Mouse (Mus musculus): ENCODE data around the gene Esr1. TPM values are rescaled to one million over a fixed set of nuclear protein-coding genes. Genes with fewer than 3 reads are reported as not detected.

The Esr1 gene
- polyA plus RNA-seq, 1 experiment, result 0.90 TPM

- Histone ChIP-seq H3K4me3 (ENCODE audit: low read depth, low read length) (no peak overlapping the region), H3K36me3 (ENCODE audit: control insufficient read depth, insufficient read depth, low read length) (no peaks in the 10 kb centered on the region), H3K27me3 (ENCODE audit: control insufficient read depth, insufficient read depth, low read length) (no peaks in the 10 kb centered on the region), H3K4me1 (ENCODE audit: control insufficient read depth, insufficient read depth, insufficient read length, low read length) (no peaks in the 10 kb centered on the region), H3K27ac (ENCODE audit: insufficient read depth, low read depth, low read length) (no peak overlapping the region)
- TF ChIP-seq POLR2A (IDR thresholded peaks at IDR 0.05; ENCODE audit: low read depth, low read length) (no peak), CTCF (IDR thresholded peaks at IDR 0.05; ENCODE audit: extremely low read depth, insufficient read length, insufficient replicate concordance, low read depth, low read length) (no peak)
- WGBS, result 65% methylated on average over 2 of the region's 2 CpGs
These were observed 360.6 kb downstream of the Esr1 start for GRCm38 (mm10) chr10:4972026-4972425.

DNA sequence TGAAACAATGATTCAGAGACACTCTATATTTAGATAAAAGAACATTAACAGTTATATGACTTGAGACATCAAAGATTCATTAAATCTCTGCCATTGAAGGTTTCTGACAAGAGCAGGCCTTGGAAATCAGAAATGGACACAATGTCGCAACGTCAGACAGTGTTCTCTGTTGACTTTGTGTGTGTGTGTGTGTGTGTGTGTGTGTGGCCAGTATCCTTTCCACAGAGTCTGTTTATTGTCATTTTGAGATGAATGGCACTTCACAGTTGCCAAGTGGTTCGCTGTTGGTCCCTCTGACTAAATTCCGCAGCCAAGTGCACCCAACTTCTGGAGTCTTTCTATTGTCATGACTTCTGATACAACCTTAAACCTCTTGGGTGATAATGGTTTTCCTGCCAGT is 362.9 kb downstream of the Esr1 start:
- no peaks in the 10 kb centered on the region for H3K4me1 ChIP-seq (ENCODE audit: control insufficient read depth, insufficient read depth, insufficient read length, low read length)
- no peaks in the 10 kb centered on the region for H3K27me3 ChIP-seq (ENCODE audit: control insufficient read depth, insufficient read depth, low read length)
- 85% methylated on average over 4 of the region's 4 CpGs for WGBS
- TF ChIP-seq CTCF (IDR thresholded peaks at IDR 0.05; ENCODE audit: extremely low read depth, insufficient read length, insufficient replicate concordance, low read depth, low read length) (no peak), POLR2A (IDR thresholded peaks at IDR 0.05; ENCODE audit: low read depth, low read length) (no peak)
- no peak overlapping the region for H3K27ac ChIP-seq (ENCODE audit: insufficient read depth, low read depth, low read length)
- H3K4me3 ChIP-seq (ENCODE audit: low read depth, low read length), result no peak overlapping the region
- H3K36me3 ChIP-seq (ENCODE audit: control insufficient read depth, insufficient read depth, low read length), result no peaks in the 10 kb centered on the region

DNA sequence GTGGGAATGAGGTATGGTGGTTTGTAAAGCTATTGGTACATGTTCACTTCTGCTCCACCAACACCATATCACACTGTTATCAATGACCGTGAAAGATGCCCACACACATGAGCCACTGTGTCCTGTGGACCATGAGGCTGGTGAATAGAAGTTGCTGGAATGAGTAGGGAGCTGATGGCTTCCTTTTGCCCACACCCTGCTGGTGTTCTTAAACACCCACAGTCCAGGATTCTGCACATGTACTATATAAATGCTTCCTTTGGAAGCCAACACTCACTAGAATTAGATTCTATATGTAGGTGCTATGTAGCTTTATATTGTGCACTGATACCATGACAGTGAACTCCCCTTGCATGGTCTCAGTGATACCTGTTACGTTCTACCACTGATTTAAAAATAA is 365.2 kb downstream of the Esr1 start:
- Histone ChIP-seq H3K36me3 (ENCODE audit: control insufficient read depth, insufficient read depth, low read length) (no peaks in the 10 kb centered on the region), H3K4me3 (ENCODE audit: low read depth, low read length) (no peak overlapping the region), H3K27ac (ENCODE audit: insufficient read depth, low read depth, low read length) (no peak overlapping the region), H3K27me3 (ENCODE audit: control insufficient read depth, insufficient read depth, low read length) (no peaks in the 10 kb centered on the region), H3K4me1 (ENCODE audit: control insufficient read depth, insufficient read depth, insufficient read length, low read length) (no peaks in the 10 kb centered on the region)
- 92% methylated on average over 2 of the region's 2 CpGs for WGBS
- TF ChIP-seq POLR2A (IDR thresholded peaks at IDR 0.05; ENCODE audit: low read depth, low read length), result no peak
- TF ChIP-seq CTCF (IDR thresholded peaks at IDR 0.05; ENCODE audit: extremely low read depth, insufficient read length, insufficient replicate concordance, low read depth, low read length), result no peak

DNA sequence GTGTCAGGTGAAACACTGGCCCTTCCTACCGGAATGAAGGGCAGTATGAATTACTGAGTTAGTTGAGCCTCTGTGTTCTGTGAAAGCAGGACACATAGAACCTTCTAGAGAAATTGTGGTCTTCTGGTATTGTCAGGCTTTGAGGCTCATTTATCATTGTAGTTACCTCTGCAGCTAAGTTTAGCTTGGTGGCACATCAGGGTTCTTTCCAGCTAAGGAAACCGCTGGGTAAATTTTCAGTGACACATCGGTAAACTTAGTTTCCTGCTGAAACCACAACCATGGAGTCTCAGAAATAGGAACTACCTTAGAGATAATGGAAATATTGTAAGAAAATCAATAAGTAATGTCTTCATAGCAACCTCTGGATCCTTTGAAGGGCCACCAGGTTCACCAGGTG is 366.0 kb downstream of the Esr1 start:
- H3K4me1 ChIP-seq (ENCODE audit: control insufficient read depth, insufficient read depth, insufficient read length, low read length), result no peaks in the 10 kb centered on the region
- WGBS, result 75% methylated on average over 3 of the region's 3 CpGs
- no peak overlapping the region for H3K4me3 ChIP-seq (ENCODE audit: low read depth, low read length)
- TF ChIP-seq POLR2A (IDR thresholded peaks at IDR 0.05; ENCODE audit: low read depth, low read length), result no peak
- TF ChIP-seq CTCF (IDR thresholded peaks at IDR 0.05; ENCODE audit: extremely low read depth, insufficient read length, insufficient replicate concordance, low read depth, low read length), result no peak
- no peaks in the 10 kb centered on the region for H3K36me3 ChIP-seq (ENCODE audit: control insufficient read depth, insufficient read depth, low read length)
- no peak overlapping the region for H3K27ac ChIP-seq (ENCODE audit: insufficient read depth, low read depth, low read length)
- H3K27me3 ChIP-seq (ENCODE audit: control insufficient read depth, insufficient read depth, low read length), result no peaks in the 10 kb centered on the region

DNA sequence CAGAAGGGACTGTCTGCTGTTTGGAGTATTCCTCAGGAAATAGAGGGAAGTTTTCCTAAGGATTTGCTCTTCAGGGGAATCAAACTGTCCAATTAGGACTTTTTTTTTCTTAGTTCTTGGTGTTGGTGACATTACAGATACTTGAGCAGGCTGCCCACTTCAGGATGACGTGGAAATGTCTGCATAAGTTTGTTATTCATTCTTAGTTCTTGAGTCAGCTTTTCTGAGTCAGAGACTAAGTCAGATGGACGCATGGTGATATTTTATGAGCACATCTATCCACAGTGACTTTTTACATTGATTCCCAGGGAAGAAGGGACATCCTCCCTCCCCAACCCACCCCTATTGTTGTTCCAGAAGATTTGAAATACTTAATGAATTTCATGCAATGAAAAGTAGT is 372.5 kb downstream of the Esr1 start:
- Histone ChIP-seq H3K27me3 (ENCODE audit: control insufficient read depth, insufficient read depth, low read length) (no peaks in the 10 kb centered on the region), H3K27ac (ENCODE audit: insufficient read depth, low read depth, low read length) (no peak overlapping the region), H3K4me3 (ENCODE audit: low read depth, low read length) (no peak overlapping the region), H3K4me1 (ENCODE audit: control insufficient read depth, insufficient read depth, insufficient read length, low read length) (no peaks in the 10 kb centered on the region), H3K36me3 (ENCODE audit: control insufficient read depth, insufficient read depth, low read length) (no peaks in the 10 kb centered on the region)
- 46% methylated on average over 2 of the region's 2 CpGs for WGBS
- no peak for TF ChIP-seq CTCF (IDR thresholded peaks at IDR 0.05; ENCODE audit: extremely low read depth, insufficient read length, insufficient replicate concordance, low read depth, low read length)
- no peak for TF ChIP-seq POLR2A (IDR thresholded peaks at IDR 0.05; ENCODE audit: low read depth, low read length)

GRCm38 (mm10) chr10:4993802-4994201 is 382.4 kb downstream of the Esr1 start:
- TF ChIP-seq POLR2A (IDR thresholded peaks at IDR 0.05; ENCODE audit: low read depth, low read length) (no peak), CTCF (IDR thresholded peaks at IDR 0.05; ENCODE audit: extremely low read depth, insufficient read length, insufficient replicate concordance, low read depth, low read length) (no peak)
- Histone ChIP-seq H3K36me3 (ENCODE audit: control insufficient read depth, insufficient read depth, low read length) (no peaks in the 10 kb centered on the region), H3K4me3 (ENCODE audit: low read depth, low read length) (no peak overlapping the region), H3K4me1 (ENCODE audit: control insufficient read depth, insufficient read depth, insufficient read length, low read length) (no peaks in the 10 kb centered on the region), H3K27ac (ENCODE audit: insufficient read depth, low read depth, low read length) (no peak overlapping the region), H3K27me3 (ENCODE audit: control insufficient read depth, insufficient read depth, low read length) (no peaks in the 10 kb centered on the region)
- WGBS, result 28% methylated on average over 3 of the region's 3 CpGs

DNA sequence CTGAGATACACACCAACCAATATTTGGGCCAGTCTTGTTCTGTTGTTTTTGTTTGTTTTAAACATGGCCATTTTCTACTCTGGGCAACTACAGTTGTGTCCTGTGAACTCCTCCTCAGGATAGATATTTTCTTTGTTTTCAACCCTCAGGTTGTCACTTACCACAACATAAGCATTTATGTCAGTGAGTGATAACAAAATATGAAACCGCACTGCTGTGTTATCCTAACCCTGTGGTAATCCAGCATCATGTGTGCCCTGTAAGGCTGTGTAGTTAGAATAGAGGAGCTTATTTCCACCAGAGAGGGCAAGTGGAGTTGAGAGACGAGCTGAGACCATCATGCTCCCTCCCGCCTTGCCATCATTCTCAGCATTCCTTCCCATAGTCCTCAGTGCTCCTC is 385.2 kb downstream of the Esr1 start:
- no peak overlapping the region for H3K4me3 ChIP-seq (ENCODE audit: low read depth, low read length)
- WGBS, result 81% methylated on average over 3 of the region's 3 CpGs
- TF ChIP-seq CTCF (IDR thresholded peaks at IDR 0.05; ENCODE audit: extremely low read depth, insufficient read length, insufficient replicate concordance, low read depth, low read length), result no peak
- no peak for TF ChIP-seq POLR2A (IDR thresholded peaks at IDR 0.05; ENCODE audit: low read depth, low read length)
- no peak overlapping the region for H3K27ac ChIP-seq (ENCODE audit: insufficient read depth, low read depth, low read length)
- H3K36me3 ChIP-seq (ENCODE audit: control insufficient read depth, insufficient read depth, low read length), result no peaks in the 10 kb centered on the region
- no peaks in the 10 kb centered on the region for H3K27me3 ChIP-seq (ENCODE audit: control insufficient read depth, insufficient read depth, low read length)
- H3K4me1 ChIP-seq (ENCODE audit: control insufficient read depth, insufficient read depth, insufficient read length, low read length), result no peaks in the 10 kb centered on the region

All from small intestine, adult 2 months (tissue).